Mouse (Mus musculus) embryonic fibroblast, embryonic 13.5 days (primary cell): ENCODE results near the gene Kcnv2.

Source experiments
- CTCF ChIP-seq: IDR thresholded peaks from 2 replicates; pipeline ENCODE4 v1.5.1; 2011; ENCODE audit warnings: mild to moderate bottlenecking, control low read depth, low read length, moderate library complexity, borderline replicate concordance; ENCODE audit not compliant: insufficient read depth
- POLR2A ChIP-seq: IDR thresholded peaks from 2 replicates; pipeline ENCODE4 v1.6.1; 2011; ENCODE audit warnings: low read depth, mild to moderate bottlenecking, control low read depth, low read length, moderate library complexity

GRCm38 (mm10) chr19:27274382-27274781 lies 48.0 kb upstream of the Kcnv2 start:
- TF ChIP-seq POLR2A, result no peak
- TF ChIP-seq CTCF, result no peak
